Mouse (Mus musculus): Measurements from ENCODE around the gene Col5a3.

GRCm38 (mm10) chr9:20857131-20857530 is 42.3 kb upstream of the Col5a3 start:
- no peak for TF ChIP-seq CTCF (IDR thresholded peaks at IDR 0.05; ENCODE audit: borderline replicate concordance, insufficient read depth, low read length)
- TF ChIP-seq POLR2A (IDR thresholded peaks at IDR 0.05; ENCODE audit: low read depth, low read length): no peak
